In genomic region chrX:50841587-50841986, GRCm38 (mm10) we compare ENCODE assay signal across 8 mouse cellular contexts. TPM values are rescaled to one million over a fixed set of nuclear protein-coding genes. Genes with fewer than 3 reads are reported as not detected.
A peak's percentile ranks its signal among the peaks of the same experiment; 100 is the strongest.
DNase-seq lines count a peak whose midpoint lies in the region; ATAC-seq lines count a peak whose summit lies in the region.

No protein-coding gene starts in this region.

- H3K4me3 ChIP-seq in embryonic facial prominence, embryonic 10.5 days = peak overlapping the region; percentile 66
- H3K4me3 ChIP-seq in heart, embryonic 16.5 days (ENCODE audit: low read length) = peak overlapping the region; percentile 65

- peak overlapping the region; percentile 78 for H3K4me2 ChIP-seq in heart, embryonic 16.5 days (ENCODE audit: low read depth, low read length)

- H3K27me3 ChIP-seq in embryonic facial prominence, embryonic 10.5 days (replicated peaks; ENCODE audit: low read depth, poor library complexity, severe bottlenecking) = peaks cover 41% of the 10 kb centered on the region
- H3K27me3 ChIP-seq in heart, embryonic 16.5 days (ENCODE audit: control insufficient read depth, insufficient read depth, low read length) = peaks cover 3% of the 10 kb centered on the region
- no peaks in the 10 kb centered on the region for H3K27me3 ChIP-seq in splenic B cell, adult 2 months (ENCODE audit: control insufficient read depth, insufficient read depth, low read length, poor library complexity, severe bottlenecking)

- DNase-seq in urinary bladder, adult 18-20 months (ENCODE audit: low spot score in 2 of 2) = peak; percentile 8 to 16
- DNase-seq in urinary bladder, postnatal 25 days (ENCODE audit: low spot score) = no peak
- peak; percentile 47 for DNase-seq in embryonic facial prominence, embryonic 10.5 days (ENCODE audit: low spot score)
- peak; percentile 1 to 24 for DNase-seq in kidney, postnatal 36 days
- DNase-seq in mesoderm, embryonic 11.5 days (ENCODE audit: low read depth, low spot score) = peak; percentile 8
- peak; percentile 38 for DNase-seq in splenic B cell, adult 2 months (ENCODE audit: low read depth, low spot score)
- no peak for DNase-seq in MN1 (ENCODE audit: low spot score)

- no peaks in the 10 kb centered on the region for H3K4me1 ChIP-seq in embryonic facial prominence, embryonic 10.5 days
- H3K4me1 ChIP-seq in heart, embryonic 16.5 days (ENCODE audit: control insufficient read depth, insufficient read depth, low read length) = no peaks in the 10 kb centered on the region

- peak; percentile 76 for ATAC-seq in heart, embryonic 16.5 days (replicated peaks; ENCODE audit: extremely low read depth, insufficient read depth, low FRiP score)

- peak overlapping the region; percentile 83 for H3K27ac ChIP-seq in embryonic facial prominence, embryonic 10.5 days (replicated peaks)
- H3K27ac ChIP-seq in heart, embryonic 16.5 days (ENCODE audit: low read length) = peak overlapping the region; percentile 18; the same call in 1 of the 2 replicates

- H3K36me3 ChIP-seq in embryonic facial prominence, embryonic 10.5 days (replicated peaks) = no peaks in the 10 kb centered on the region
- H3K36me3 ChIP-seq in heart, embryonic 16.5 days (ENCODE audit: control insufficient read depth, insufficient read depth) = no peaks in the 10 kb centered on the region
- no peaks in the 10 kb centered on the region for H3K36me3 ChIP-seq in splenic B cell, adult 2 months (ENCODE audit: control insufficient read depth, insufficient read depth, low read length, poor library complexity, severe bottlenecking)

- WGBS in embryonic facial prominence, embryonic 10.5 days = 25% methylated on average over 22 of the region's 23 CpGs
- WGBS in heart, embryonic 16.5 days = 14% methylated on average over 20 of the region's 23 CpGs

- no peaks in the 10 kb centered on the region for H3K9me3 ChIP-seq in embryonic facial prominence, embryonic 10.5 days
- H3K9me3 ChIP-seq in heart, embryonic 16.5 days (replicated peaks; ENCODE audit: control insufficient read depth, low read length) = no peaks in the 10 kb centered on the region

- peak overlapping the region; percentile 64 for H3K9ac ChIP-seq in heart, embryonic 16.5 days (ENCODE audit: low read length)

RNA-seq across cellular contexts. Expression of gene Stk26, which starts 0.7 kb away (rescaled TPM):
- polyA plus RNA-seq in embryonic facial prominence, embryonic 10.5 days (2016; fragmentation: Nextera tagmentation; extraction: Ambion mirVana) = 18.9 and 19.1 TPM in 2 replicates
- 3.3 and 4.3 TPM in 2 replicates for polyA plus RNA-seq in heart, embryonic 16.5 days (2015; fragmentation: Nextera tagmentation; extraction: Ambion mirVana)

Comparison
In these comparisons a context has a peak if more than half of its experiments do, and no peak if none do; other contexts are left out.
1. DNase-seq: peak in urinary bladder, adult 18-20 months (2 of 2), embryonic facial prominence, embryonic 10.5 days (single experiment), kidney, postnatal 36 days (2 of 2), mesoderm, embryonic 11.5 days (single experiment) and splenic B cell, adult 2 months (single experiment); none in urinary bladder, postnatal 25 days (single experiment) and MN1 (single experiment).